7 mouse cellular contexts compared by ENCODE assay signal in the genomic region with DNA sequence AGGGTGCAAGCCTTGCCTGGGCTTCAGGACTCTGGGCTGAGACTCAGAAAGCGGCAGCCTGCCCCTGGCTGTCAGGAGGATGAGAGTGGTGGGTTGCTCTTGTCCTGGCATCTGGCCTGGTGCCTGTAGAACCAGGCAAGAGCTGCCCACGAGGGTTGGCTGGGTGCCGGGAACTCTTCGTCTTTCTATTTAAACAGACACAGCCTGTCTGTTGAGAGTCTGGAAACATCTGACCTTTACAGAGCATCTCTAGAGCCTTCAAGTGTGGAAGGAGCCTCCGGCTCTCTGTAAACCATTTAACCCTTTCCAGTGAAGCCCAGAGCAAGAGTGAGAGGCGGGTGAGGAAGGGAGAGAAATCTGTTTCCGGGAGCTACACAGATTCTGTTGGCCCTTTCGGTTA. TPM values are rescaled to one million over a fixed set of nuclear protein-coding genes. Genes with fewer than 3 reads are reported as not detected.
DNase-seq lines count a peak whose midpoint lies in the region; ATAC-seq and TF ChIP-seq lines count a peak whose summit lies in the region.

No protein-coding gene starts in this region.

- WGBS in lung, embryonic 14.5 days = 17% methylated on average over 8 of the region's 8 CpGs
- 25% methylated on average over 8 of the region's 8 CpGs for WGBS in heart, embryonic 14.5 days

- H3K4me2 ChIP-seq in lung, embryonic 14.5 days = no peak overlapping the region
- H3K4me2 ChIP-seq in heart, embryonic 14.5 days (ENCODE audit: low read length) = peak overlapping the region; percentile 2; the same call in 1 of the 2 replicates

- peak; percentile 79 for DNase-seq in lung, embryonic 14.5 days
- DNase-seq in lung, adult 18-20 months = no peak
- DNase-seq in cerebellum, postnatal 4 days (ENCODE audit: low spot score in 2 of 2) = peak; percentile 43 to 82
- DNase-seq in layer of hippocampus, adult 8-10 months (ENCODE audit: low spot score in 2 of 2) = peak; percentile 50 to 69
- peak; percentile 73 for DNase-seq in right cerebral cortex, postnatal 14 days
- DNase-seq in spleen, adult 12 weeks (ENCODE audit: low spot score) = no peak

- no peak overlapping the region for H3K4me3 ChIP-seq in lung, embryonic 14.5 days (ENCODE audit: low read depth, low read length)
- H3K4me3 ChIP-seq in heart, embryonic 14.5 days (ENCODE audit: control insufficient read depth in 1 of 2, insufficient read depth in 1 of 2, low read depth in 1 of 2, low read length in 2 of 2) = no peak overlapping the region

- no peaks in the 10 kb centered on the region for H3K9me3 ChIP-seq in lung, embryonic 14.5 days (ENCODE audit: low read depth, low read length)
- no peaks in the 10 kb centered on the region for H3K9me3 ChIP-seq in heart, embryonic 14.5 days (ENCODE audit: control insufficient read depth, low read length)

- ATAC-seq in lung, embryonic 14.5 days (ENCODE audit: insufficient read depth) = peak; percentile 49; the same call in 1 of the 2 replicates
- peak; percentile 49 for ATAC-seq in heart, embryonic 14.5 days (ENCODE audit: insufficient number of reproducible peaks, insufficient read depth, low FRiP score, low read depth)

- peaks cover 7% of the 10 kb centered on the region; the same call in 1 of the 2 replicates for H3K4me1 ChIP-seq in lung, embryonic 14.5 days (ENCODE audit: insufficient read depth)
- H3K4me1 ChIP-seq in heart, embryonic 14.5 days (ENCODE audit: control insufficient read depth in 2 of 2, insufficient read depth in 2 of 2, low read length in 2 of 2) = peaks cover 20 to 29% of the 10 kb centered on the region in 2 experiments

- no peaks in the 10 kb centered on the region for H3K27me3 ChIP-seq in lung, embryonic 14.5 days (ENCODE audit: insufficient read depth, low read length)
- no peaks in the 10 kb centered on the region for H3K27me3 ChIP-seq in heart, embryonic 14.5 days (ENCODE audit: control insufficient read depth, insufficient read depth, low read length)

- H3K36me3 ChIP-seq in lung, embryonic 14.5 days (ENCODE audit: insufficient read depth) = no peaks in the 10 kb centered on the region
- H3K36me3 ChIP-seq in heart, embryonic 14.5 days (ENCODE audit: control insufficient read depth, insufficient read depth, low read length) = no peaks in the 10 kb centered on the region

- TF ChIP-seq CTCF in lung, embryonic 14.5 days (IDR thresholded peaks at IDR 0.05; ENCODE audit: low read depth) = no peak

- no peak overlapping the region for H3K27ac ChIP-seq in lung, embryonic 14.5 days (ENCODE audit: low read depth)
- peak overlapping the region; percentile 34 to 78; a peak in 2 of 4 replicates for H3K27ac ChIP-seq in heart, embryonic 14.5 days (replicated peaks in 1 of 2; ENCODE audit: control insufficient read depth in 1 of 2, insufficient read depth in 1 of 2, low read depth in 2 of 2, low read length in 2 of 2)

- no peak overlapping the region for H3K9ac ChIP-seq in lung, embryonic 14.5 days
- 0 out of 2 replicates have a peak overlapping the region, but pooled peaks have one; percentile 35 for H3K9ac ChIP-seq in heart, embryonic 14.5 days (ENCODE audit: low read length)

RNA-seq across cellular contexts. Expression of a gene that starts 15.3 kb away (rescaled TPM):
- polyA plus RNA-seq in lung, embryonic 14.5 days (2014; fragmentation: Nextera tagmentation; extraction: Ambion mirVana) = 11.9 and 12.8 TPM in 2 replicates
- polyA plus RNA-seq in heart, embryonic 14.5 days (2014; fragmentation: Nextera tagmentation; extraction: Ambion mirVana) = 11.8 and 12.4 TPM in 2 replicates
- total RNA-seq in layer of hippocampus, adult 8-10 months (2022) = 10 to 100 TPM; 22.0 to 27.7 (median 25.9) TPM

RNA-seq across cellular contexts. Expression of a gene that starts 56.2 kb away (rescaled TPM):
- polyA plus RNA-seq in lung, embryonic 14.5 days (2014; fragmentation: Nextera tagmentation; extraction: Ambion mirVana) = 629 and 635 TPM in 2 replicates
- 2,473 and 2,606 TPM in 2 replicates for polyA plus RNA-seq in heart, embryonic 14.5 days (2014; fragmentation: Nextera tagmentation; extraction: Ambion mirVana)
- 10 to 100 TPM; 67.5 to 83.7 (median 75.9) TPM for total RNA-seq in layer of hippocampus, adult 8-10 months (2022)

Comparison
In these comparisons a context has a peak if more than half of its experiments do, and no peak if none do; other contexts are left out.
1. DNase-seq: peak in lung, embryonic 14.5 days (single experiment), cerebellum, postnatal 4 days (2 of 2), layer of hippocampus, adult 8-10 months (2 of 2) and right cerebral cortex, postnatal 14 days (single experiment); none in lung, adult 18-20 months (0 of 2) and spleen, adult 12 weeks (single experiment).